In genomic region chr5:118310389-118310788, GRCm38 (mm10) we compare ENCODE assay signal across 22 mouse cellular contexts.
DNase-seq lines count a peak whose midpoint lies in the region; ATAC-seq and TF ChIP-seq lines count a peak whose summit lies in the region.
"Had no signal": no experiment of that assay in that cellular context is flagged by ENCODE, and none has a peak within 500 bp of the region (broad histone marks: within the 10 kb centered on the region; RNA-seq: fewer than 3 reads in every experiment).

No protein-coding gene starts in this region.

- no peaks in the 10 kb centered on the region for H3K27me3 ChIP-seq in midbrain, embryonic 11.5 days (ENCODE audit: control insufficient read depth, insufficient read depth, low read length)
- no peaks in the 10 kb centered on the region for H3K27me3 ChIP-seq in midbrain, embryonic 16.5 days (ENCODE audit: control insufficient read depth, insufficient read depth, low read depth, low read length)
- H3K27me3 ChIP-seq in CH12.LX (replicated peaks) (no peaks in the 10 kb centered on the region), E14TG2a.4 (ENCODE audit: insufficient read depth, low read length) (no peaks in the 10 kb centered on the region)

- 89% methylated on average over 6 of the region's 6 CpGs for WGBS in midbrain, embryonic 11.5 days
- WGBS in midbrain, embryonic 16.5 days = 93% methylated on average over 6 of the region's 6 CpGs

- H3K4me1 ChIP-seq in midbrain, embryonic 11.5 days (ENCODE audit: control insufficient read depth, insufficient read depth, low read length) = no peaks in the 10 kb centered on the region
- H3K4me1 ChIP-seq in midbrain, embryonic 16.5 days (ENCODE audit: control insufficient read depth, insufficient read depth, low read length) = no peaks in the 10 kb centered on the region
- H3K4me1 ChIP-seq in CH12.LX (ENCODE audit: control insufficient read depth in 1 of 2, insufficient read depth in 2 of 2) (peaks cover 7% of the 10 kb centered on the region in 2 experiments), E14TG2a.4 (replicated peaks; ENCODE audit: low read depth, low read length) (peaks cover 61% of the 10 kb centered on the region)

- in situ Hi-C loops in CH12.LX (cut with MboI; ENCODE audit: low pct_ligation_motif_present, low pct_unique_long_range_greater_than_20kb, low sequenced_read_pairs) = no loop called here

- TF ChIP-seq POLR2A in CH12.LX (IDR thresholded peaks at IDR 0.05; ENCODE audit: low read depth, low read length) = no peak

- TF ChIP-seq CTCF in CH12.LX (conservative IDR thresholded peaks at IDR 0.05 in 1 of 2, IDR thresholded peaks at IDR 0.05 in 1 of 2; ENCODE audit: low read depth in 2 of 2, low read length in 2 of 2) = no peak
- no peak for TF ChIP-seq CTCF in E14TG2a.4 (conservative IDR thresholded peaks at IDR 0.05; ENCODE audit: low read length)

- no peak overlapping the region for H3K27ac ChIP-seq in midbrain, embryonic 11.5 days (ENCODE audit: low read depth, low read length)
- no peak overlapping the region for H3K27ac ChIP-seq in midbrain, embryonic 16.5 days (ENCODE audit: low read length)
- H3K27ac ChIP-seq in CH12.LX (ENCODE audit: insufficient read depth, low read depth) = no peak overlapping the region

- no peak for ATAC-seq in midbrain, embryonic 11.5 days (ENCODE audit: low FRiP score)
- ATAC-seq in midbrain, embryonic 16.5 days = no peak
- ATAC-seq: activated CD4-positive, CD25-positive, alpha-beta regulatory T cell, adult 4 months; CD4-positive, CD25-positive, alpha-beta regulatory T cell, adult 4 months; Patski had no signal

- no peak for TF ChIP-seq RAD21 in CH12.LX (IDR thresholded peaks at IDR 0.05; ENCODE audit: low read depth, low read length)

- H3K79me2 ChIP-seq in CH12.LX (replicated peaks; ENCODE audit: control insufficient read depth, extremely low read depth, insufficient read depth, poor library complexity, severe bottlenecking) = no peaks in the 10 kb centered on the region

- peak; percentile 76 for DNase-seq in midbrain, embryonic 11.5 days (ENCODE audit: low spot score, missing footprints)
- DNase-seq in CH12.LX (ENCODE audit: extremely low read depth) = peak; percentile 57
- DNase-seq in kidney, adult 9 months = no peak
- DNase-seq in urinary bladder, postnatal 25 days (ENCODE audit: low spot score) = no peak
- DNase-seq: adrenal gland, adult 2 months; adrenal gland, adult 8-10 months; adrenal gland, postnatal 10 days; adrenal gland, postnatal 14 days; adrenal gland, postnatal 25 days; adrenal gland, postnatal 36 days; B cell, adult 2 months; cerebellum, adult 11 months; cerebellum, adult 11-12 months; cerebellum, adult 18-20 months; cerebellum, adult 2 months; cerebellum, adult 8-10 months had no signal

- H3K4me3 ChIP-seq in midbrain, embryonic 11.5 days (ENCODE audit: low read depth, low read length) = no peak overlapping the region
- no peak overlapping the region for H3K4me3 ChIP-seq in midbrain, embryonic 16.5 days (ENCODE audit: low read depth, low read length)
- no peak overlapping the region for H3K4me3 ChIP-seq in CH12.LX (replicated peaks in 1 of 3; ENCODE audit: low read depth in 2 of 3, low read length in 2 of 3, poor library complexity in 1 of 3)
- H3K4me3 ChIP-seq in E14TG2a.4 (replicated peaks; ENCODE audit: low read length) = peak overlapping the region; percentile 39; the same call in 1 of the 2 replicates

- no peaks in the 10 kb centered on the region for H3K36me3 ChIP-seq in midbrain, embryonic 11.5 days (ENCODE audit: control insufficient read depth, insufficient read depth, low read length)
- no peaks in the 10 kb centered on the region for H3K36me3 ChIP-seq in midbrain, embryonic 16.5 days (ENCODE audit: control insufficient read depth, insufficient read depth, low read length)
- H3K36me3 ChIP-seq in CH12.LX (replicated peaks in 1 of 2; ENCODE audit: control insufficient read depth in 1 of 2, insufficient read depth in 1 of 2, low read length in 1 of 2) = no peaks in the 10 kb centered on the region
- H3K36me3 ChIP-seq in E14TG2a.4 (ENCODE audit: insufficient read depth, low read length) = no peaks in the 10 kb centered on the region
- H3K36me3 ChIP-seq: G1E had no signal

- TF ChIP-seq EP300 in CH12.LX (IDR thresholded peaks at IDR 0.05; ENCODE audit: low read length) = no peak

- no peak overlapping the region for H3K9ac ChIP-seq in midbrain, embryonic 11.5 days (ENCODE audit: low read length)
- H3K9ac ChIP-seq in midbrain, embryonic 16.5 days (ENCODE audit: low read depth, low read length) = no peak overlapping the region
- H3K9ac ChIP-seq in CH12.LX (ENCODE audit: insufficient read depth, low read depth) = no peak overlapping the region

- no peaks in the 10 kb centered on the region for H3K9me3 ChIP-seq in midbrain, embryonic 11.5 days (ENCODE audit: control insufficient read depth, low read length)
- no peaks in the 10 kb centered on the region for H3K9me3 ChIP-seq in midbrain, embryonic 16.5 days (replicated peaks; ENCODE audit: control insufficient read depth, low read length, poor library complexity, severe bottlenecking)
- H3K9me3 ChIP-seq in CH12.LX (replicated peaks; ENCODE audit: low read length) (no peaks in the 10 kb centered on the region), E14TG2a.4 (ENCODE audit: low read length) (no peaks in the 10 kb centered on the region)

- H3K4me2 ChIP-seq in midbrain, embryonic 11.5 days = no peak overlapping the region
- no peak overlapping the region for H3K4me2 ChIP-seq in midbrain, embryonic 16.5 days (ENCODE audit: low read length)
- no peak overlapping the region for H3K4me2 ChIP-seq in CH12.LX (ENCODE audit: insufficient read depth, low read depth, poor library complexity, severe bottlenecking)

- dilution Hi-C loops in CH12.LX (cut with MboI; ENCODE audit: extremely low pct_ligation_motif_present, extremely low pct_unique_long_range_greater_than_20kb, low sequenced_read_pairs) = no loop called here

TF ChIP-seq in CH12.LX, 34 proteins besides CTCF, POLR2A, EP300 and RAD21:
- TF ChIP-seq SIN3A (IDR thresholded peaks at IDR 0.05; ENCODE audit: low read length) = no peak
- no peak for TF ChIP-seq E2F4 (IDR thresholded peaks at IDR 0.05; ENCODE audit: insufficient replicate concordance, low read depth, low read length)
- TF ChIP-seq BHLHE40 (IDR thresholded peaks at IDR 0.05; ENCODE audit: low read depth, low read length) = peak; percentile 68
- no peak for TF ChIP-seq ELF1 (IDR thresholded peaks at IDR 0.05; ENCODE audit: low read depth, low read length)
- TF ChIP-seq CHD1 (IDR thresholded peaks at IDR 0.05; ENCODE audit: low read depth, low read length) = no peak
- no peak for TF ChIP-seq MAFK (IDR thresholded peaks at IDR 0.05; ENCODE audit: insufficient replicate concordance, low read length)
- no peak for TF ChIP-seq ZMIZ1 (IDR thresholded peaks at IDR 0.05; ENCODE audit: low read depth, low read length)
- TF ChIP-seq ZNF384 (IDR thresholded peaks at IDR 0.05; ENCODE audit: low read depth, low read length) = no peak
- no peak for TF ChIP-seq KAT2A (IDR thresholded peaks at IDR 0.05; ENCODE audit: insufficient replicate concordance, low read length)

Comparison
In these comparisons a context has a peak if more than half of its experiments do, and no peak if none do; other contexts are left out.
1. DNase-seq: peak in midbrain, embryonic 11.5 days (single experiment) and CH12.LX (single experiment); none in kidney, adult 9 months (single experiment) and urinary bladder, postnatal 25 days (single experiment).